Mouse (Mus musculus) liver, postnatal 0 days (tissue): ENCODE measurements around the gene Ggcx. TPM values are rescaled to one million over a fixed set of nuclear protein-coding genes. Genes with fewer than 3 reads are reported as not detected.
"Not testable (repeated sequence)": the region's sequence is repeated elsewhere in the genome, so short reads cannot be mapped to it uniquely, and the experiment has no call there.

ENCODE experiments used
- ATAC-seq: fragments of 200-750 bp; cut with Nextera tagmentation; 2 replicates; pipeline ENCODE4 v1.8.0; 2017; ENCODE audit warnings: mild to moderate bottlenecking, moderate library complexity
- DNase-seq: peaks from one replicate; pipeline ENCODE4 v3.0.0-alpha.2; 2016
- H3K27ac ChIP-seq: fragments of 300-500 bp; sonication (generic); 2 replicates; pipeline ENCODE4 v1.5.1; 2014; ENCODE audit warnings: antibody characterized with exemption, moderate library complexity, mild to moderate bottlenecking, low read depth
- H3K27me3 ChIP-seq: fragments of 300-500 bp; sonication (generic); 2 replicates; pipeline ENCODE4 v1.6.1; 2014; ENCODE audit warnings: low read length, control low read depth, mixed read lengths; ENCODE audit not compliant: insufficient read depth
- H3K36me3 ChIP-seq: fragments of 300-500 bp; sonication (generic); replicated peaks from 2 replicates; pipeline ENCODE4 v1.6.1; 2014; ENCODE audit warnings: mild to moderate bottlenecking, control low read depth, low read length, moderate library complexity, mixed read lengths; ENCODE audit not compliant: insufficient read depth
- H3K4me1 ChIP-seq: fragments of 300-500 bp; sonication (generic); 2 replicates; pipeline ENCODE4 v1.6.1; 2014; ENCODE audit warnings: antibody characterized with exemption, mild to moderate bottlenecking, control low read depth; ENCODE audit not compliant: insufficient read depth
- H3K4me2 ChIP-seq: fragments of 300-500 bp; sonication (generic); 2 replicates; pipeline ENCODE4 v1.6.1; 2014; ENCODE audit warnings: low read depth, mild to moderate bottlenecking, low read length, moderate library complexity, mixed read lengths
- H3K4me3 ChIP-seq: fragments of 300-500 bp; sonication (generic); 2 replicates; pipeline ENCODE4 v1.5.1; 2014; ENCODE audit warnings: low read depth, low read length
- H3K9ac ChIP-seq: fragments of 300-500 bp; sonication (generic); replicated peaks from 2 replicates; pipeline ENCODE4 v1.6.1; 2014; ENCODE audit warnings: mild to moderate bottlenecking, moderate library complexity
- H3K9me3 ChIP-seq: fragments of 300-500 bp; sonication (generic); 2 replicates; pipeline ENCODE4 v1.6.1; 2016; ENCODE audit warnings: mild to moderate bottlenecking, control low read depth, low read length, mixed read lengths
- CTCF ChIP-seq: sonication (generic); IDR thresholded peaks from 2 replicates; pipeline ENCODE4 v1.5.1; 2016; ENCODE audit warnings: antibody characterized with exemption, low read depth
- EP300 ChIP-seq: IDR thresholded peaks from 2 replicates; pipeline ENCODE4 v1.6.1; 2016; ENCODE audit warnings: antibody characterized with exemption, low read depth, mild to moderate bottlenecking
- WGBS: fragments of 180-500 bp; shearing (Covaris S2); extraction: QIAGEN DNeasy Blood & Tissue Kit; methylation state at CpG from one replicate; pipeline ENCODE4 v1.1.7; 2014; ENCODE audit not compliant: insufficient replicate concordance; 5-methylcytosine and 5-hydroxymethylcytosine counted together
- polyA plus RNA-seq: library from polyadenylated mRNA; unstranded; fragments of >200 nt; fragmentation: Nextera tagmentation; extraction: Ambion mirVana; gene quantifications from 2 replicates; pipeline ENCODE4 v1.2.1, GENCODE M21; 2015

Gene Ggcx
- polyA plus RNA-seq, 1 experiment from 2014 or later = 20.7 TPM

GRCm38 (mm10) chr6:72439355-72440185, 25.5 kb downstream of the Ggcx start, which contains the start of gene Mat2a:
Gene Mat2a, minus strand, starts transcription at chr6:72439558.
- Histone ChIP-seq H3K4me3 (peak within 1 kb of the TSS; percentile 99), H3K27ac (peak within 1 kb of the TSS; percentile 100), H3K9me3 (no peaks in the 10 kb centered on the region), H3K27me3 (no peaks in the 10 kb centered on the region), H3K36me3 (peaks cover 28% of the 10 kb centered on the region), H3K9ac (peak within 1 kb of the TSS; percentile 98), H3K4me1 (peaks cover 13% of the 10 kb centered on the region), H3K4me2 (peak within 1 kb of the TSS; percentile 86)
- under 1% methylated on average over 75 of the region's 77 CpGs for WGBS
- ATAC-seq (peak; percentile 91), DNase-seq (peak; percentile 94)
- TF ChIP-seq EP300 = peak; percentile 48; the same call in 1 of the 2 replicates
- TF ChIP-seq CTCF = peak; percentile 92

- Histone ChIP-seq H3K9ac (peak overlapping the region; percentile 98), H3K9me3 (no peaks in the 10 kb centered on the region), H3K27me3 (no peaks in the 10 kb centered on the region), H3K36me3 (peaks cover 20% of the 10 kb centered on the region), H3K4me1 (peaks cover 13% of the 10 kb centered on the region), H3K4me2 (peak overlapping the region; percentile 86), H3K4me3 (peak overlapping the region; percentile 99), H3K27ac (peak overlapping the region; percentile 100)
- ATAC-seq = no peak
- TF ChIP-seq EP300 (no peak), CTCF (no peak; the same call in 1 of the 2 replicates)
- 7% methylated on average over 17 of the region's 17 CpGs for WGBS
- DNase-seq = no peak
Measured at GRCm38 (mm10) chr6:72440186-72440990, 26.3 kb downstream of the Ggcx start.

GRCm38 (mm10) chr6:72442921-72443604, 29.0 kb downstream of the Ggcx start:
- Histone ChIP-seq H3K9ac (no peak overlapping the region), H3K9me3 (no peaks in the 10 kb centered on the region), H3K4me2 (no peak overlapping the region), H3K27ac (no peak overlapping the region), H3K4me3 (no peak overlapping the region), H3K27me3 (no peaks in the 10 kb centered on the region), H3K36me3 (0 out of 2 replicates have a peak, but pooled peaks cover 3% of the 10 kb centered on the region), H3K4me1 (peaks cover 10% of the 10 kb centered on the region)
- no peak for DNase-seq
- TF ChIP-seq CTCF = no peak
- TF ChIP-seq EP300 = no peak
- ATAC-seq = no peak
- WGBS = 84% methylated on average over 1 of the region's 1 CpGs

GRCm38 (mm10) chr6:72445011-72445410, 30.9 kb downstream of the Ggcx start:
- Histone ChIP-seq H3K9ac (no peak overlapping the region), H3K4me1 (peaks cover 8% of the 10 kb centered on the region), H3K27ac (no peak overlapping the region), H3K4me2 (no peak overlapping the region), H3K4me3 (no peak overlapping the region), H3K27me3 (no peaks in the 10 kb centered on the region), H3K9me3 (no peaks in the 10 kb centered on the region), H3K36me3 (no peaks in the 10 kb centered on the region)
- no peak for DNase-seq
- no peak for ATAC-seq
- no peak for TF ChIP-seq EP300
- TF ChIP-seq CTCF = no peak

- Histone ChIP-seq H3K9ac (no peak overlapping the region), H3K4me2 (no peak overlapping the region), H3K27ac (no peak overlapping the region), H3K4me3 (no peak overlapping the region), H3K36me3 (no peaks in the 10 kb centered on the region), H3K9me3 (no peaks in the 10 kb centered on the region), H3K27me3 (no peaks in the 10 kb centered on the region), H3K4me1 (no peaks in the 10 kb centered on the region; the same call in 1 of the 2 replicates)
- WGBS = 67% methylated on average over 2 of the region's 2 CpGs
- ATAC-seq (no peak), DNase-seq (no peak)
- TF ChIP-seq CTCF (no peak), EP300 (no peak)
Measured at GRCm38 (mm10) chr6:72447487-72447886, 33.4 kb downstream of the Ggcx start.

GRCm38 (mm10) chr6:72451778-72452177, 37.7 kb downstream of the Ggcx start:
- not testable (repeated sequence) for H3K27ac ChIP-seq, ATAC-seq, H3K4me1 ChIP-seq, H3K4me2 ChIP-seq, H3K9me3 ChIP-seq, H3K27me3 ChIP-seq, H3K9ac ChIP-seq, H3K4me3 ChIP-seq, DNase-seq, H3K36me3 ChIP-seq
- 73% methylated on average over 2 of the region's 2 CpGs for WGBS
